Mouse (Mus musculus) heart, embryonic 14.5 days (tissue): Measurements from ENCODE around the gene Krt81. TPM values are rescaled to one million over a fixed set of nuclear protein-coding genes. Genes with fewer than 3 reads are reported as not detected.

Source experiments
- ATAC-seq: fragments of 200-750 bp; cut with Nextera tagmentation; 2 replicates; pipeline ENCODE4 v1.8.0; 2017; ENCODE audit warnings: low read depth, moderate TSS enrichment; ENCODE audit not compliant: insufficient number of reproducible peaks, insufficient read depth, low FRiP score
- H3K27ac ChIP-seq, 2 experiments: fragments of 200-500 bp in 1 of 2; fragments of 300-500 bp in 1 of 2; sonication (generic) in 1 of 2; replicated peaks in 1 of 2; 2 replicates each; pipeline ENCODE4 v1.5.1; 2012 to 2014; ENCODE audit warnings: low read depth in 2 of 2, low read length in 2 of 2, control low read depth in 1 of 2, mild to moderate bottlenecking in 1 of 2, mixed read lengths in 1 of 2; ENCODE audit not compliant: control insufficient read depth in 1 of 2, insufficient read depth in 1 of 2
- H3K27me3 ChIP-seq: fragments of 300-500 bp; sonication (generic); 2 replicates; pipeline ENCODE4 v1.6.1; 2014; ENCODE audit warnings: mild to moderate bottlenecking, low read length, control low read depth; ENCODE audit not compliant: control insufficient read depth, insufficient read depth
- H3K36me3 ChIP-seq: fragments of 300-500 bp; sonication (generic); 2 replicates; pipeline ENCODE4 v1.6.1; 2014; ENCODE audit warnings: mild to moderate bottlenecking, control low read depth, low read length, mixed read lengths; ENCODE audit not compliant: control insufficient read depth, insufficient read depth
- H3K4me1 ChIP-seq, 2 experiments: fragments of 200-500 bp in 1 of 2; fragments of 300-500 bp in 1 of 2; sonication (generic) in 1 of 2; 2 replicates each; pipeline ENCODE4 v1.6.1; 2012 to 2014; ENCODE audit warnings: low read length in 2 of 2, control low read depth in 1 of 2, mixed read lengths in 1 of 2; ENCODE audit not compliant: control insufficient read depth in 2 of 2, insufficient read depth in 2 of 2
- H3K4me2 ChIP-seq: fragments of 300-500 bp; sonication (generic); 2 replicates; pipeline ENCODE4 v1.6.1; 2014; ENCODE audit warnings: mild to moderate bottlenecking, low read length
- H3K4me3 ChIP-seq, 2 experiments: fragments of 200-500 bp in 1 of 2; fragments of 300-500 bp in 1 of 2; sonication (generic) in 1 of 2; 2 replicates each; pipeline ENCODE4 v1.5.1; 2012 to 2014; ENCODE audit warnings: low read length in 2 of 2, mild to moderate bottlenecking in 2 of 2, control low read depth in 1 of 2, low read depth in 1 of 2, moderate library complexity in 1 of 2; ENCODE audit not compliant: control insufficient read depth in 1 of 2, insufficient read depth in 1 of 2
- H3K9ac ChIP-seq: fragments of 300-500 bp; sonication (generic); 2 replicates; pipeline ENCODE4 v1.6.1; 2014; ENCODE audit warnings: mild to moderate bottlenecking, low read length
- H3K9me3 ChIP-seq: fragments of 300-500 bp; sonication (generic); 2 replicates; pipeline ENCODE4 v1.6.1; 2016; ENCODE audit warnings: low read length, control low read depth; ENCODE audit not compliant: control insufficient read depth
- WGBS: fragments of 180-500 bp; shearing (Covaris S2); extraction: QIAGEN DNeasy Blood & Tissue Kit; methylation state at CpG from one replicate; pipeline ENCODE4 v1.1.7; 2014; 5-methylcytosine and 5-hydroxymethylcytosine counted together
- polyA plus RNA-seq: library from polyadenylated mRNA; unstranded; fragments of >200 nt; fragmentation: Nextera tagmentation; extraction: Ambion mirVana; gene quantifications from 2 replicates; pipeline ENCODE4 v1.2.1, GENCODE M21; 2014

Krt81 gene
- polyA plus RNA-seq, 1 experiment from 2014 or later: not detected

DNA sequence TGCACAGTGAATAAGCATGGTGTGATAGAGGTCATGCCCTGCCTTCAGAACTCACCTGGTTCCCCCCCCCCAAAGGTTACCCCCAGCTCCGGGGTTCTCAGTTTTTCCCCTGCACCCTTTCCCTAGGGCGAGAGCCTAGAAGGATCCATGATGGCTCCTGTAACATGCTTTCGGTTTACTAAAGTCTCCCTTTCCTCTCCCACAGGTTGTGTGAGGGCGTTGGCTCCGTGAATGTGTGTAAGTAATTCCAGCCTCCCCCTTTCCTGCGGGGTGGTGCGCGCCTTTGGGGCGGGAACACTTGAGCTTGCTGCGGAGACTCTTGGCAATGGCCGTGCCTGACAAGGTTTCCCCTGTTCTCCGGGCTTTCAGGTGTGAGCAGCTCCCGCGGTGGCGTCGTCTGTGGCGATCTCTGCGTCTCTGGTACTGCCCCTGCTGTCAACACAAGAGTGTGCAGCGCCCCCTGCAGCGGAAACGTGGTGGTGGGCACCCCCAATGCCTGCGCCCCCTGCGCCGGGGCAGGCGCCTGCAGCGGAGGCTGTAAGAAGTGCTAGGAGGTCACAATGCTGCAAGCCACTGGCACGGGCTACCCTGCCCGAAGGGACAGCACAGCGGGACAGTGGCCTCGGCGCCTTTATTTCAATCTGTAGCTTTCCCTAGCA, 15.6 kb upstream of the Krt81 start:
- no peak for ATAC-seq
- Histone ChIP-seq H3K27me3 (peaks cover 26% of the 10 kb centered on the region), H3K9ac (no peak overlapping the region; the same call in 1 of the 2 replicates), H3K9me3 (no peaks in the 10 kb centered on the region), H3K36me3 (no peaks in the 10 kb centered on the region), H3K4me1 (peaks cover 7 to 9% of the 10 kb centered on the region in 2 experiments; a peak in 2 of 4 replicates), H3K27ac (no peak overlapping the region), H3K4me2 (peak overlapping the region; percentile 62), H3K4me3 (peak overlapping the region; percentile 3 to 26; a peak in 3 of 4 replicates)
- WGBS: 9% methylated on average over 31 of the region's 31 CpGs

DNA sequence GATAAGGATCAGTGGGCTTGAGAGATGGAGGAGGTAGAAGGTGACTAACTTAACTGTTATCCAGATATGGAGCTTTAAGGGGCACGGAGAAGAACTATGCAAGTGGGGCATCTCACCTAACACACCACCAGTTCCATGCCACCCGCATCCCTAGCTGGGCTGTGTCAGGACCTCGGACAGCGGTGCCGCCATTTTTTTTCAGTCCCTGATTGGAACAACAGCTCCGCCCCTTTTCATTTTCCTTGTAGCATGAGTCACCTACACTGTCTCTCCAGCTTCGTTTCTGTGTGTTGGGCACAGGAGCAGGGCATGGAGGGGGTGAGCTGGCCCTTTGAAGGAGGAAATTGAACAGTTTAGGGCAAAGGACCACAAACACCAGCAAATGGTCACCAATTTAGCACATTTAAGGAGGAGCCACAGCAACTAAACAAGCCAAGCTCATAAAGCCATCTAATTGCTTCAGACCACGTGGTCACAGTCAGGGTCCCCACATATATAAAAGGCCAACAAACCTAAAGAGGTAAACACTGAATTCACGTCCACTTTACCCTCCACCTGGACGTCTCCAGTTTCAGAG, 9.5 kb upstream of the Krt81 start, which contains the start of gene Krt86:
TSS of gene Krt86 (plus strand) at position 527 of the 577 bp plus-strand sequence.
- Histone ChIP-seq H3K9me3 (no peaks in the 10 kb centered on the region), H3K27ac (no peak within 1 kb of the TSS), H3K9ac (no peak within 1 kb of the TSS), H3K4me1 (no peaks in the 10 kb centered on the region), H3K4me3 (no peak within 1 kb of the TSS), H3K4me2 (no peak within 1 kb of the TSS), H3K36me3 (no peaks in the 10 kb centered on the region), H3K27me3 (peaks cover 6% of the 10 kb centered on the region)
- 21% methylated on average over 10 of the region's 10 CpGs for WGBS
- no peak for ATAC-seq

DNA sequence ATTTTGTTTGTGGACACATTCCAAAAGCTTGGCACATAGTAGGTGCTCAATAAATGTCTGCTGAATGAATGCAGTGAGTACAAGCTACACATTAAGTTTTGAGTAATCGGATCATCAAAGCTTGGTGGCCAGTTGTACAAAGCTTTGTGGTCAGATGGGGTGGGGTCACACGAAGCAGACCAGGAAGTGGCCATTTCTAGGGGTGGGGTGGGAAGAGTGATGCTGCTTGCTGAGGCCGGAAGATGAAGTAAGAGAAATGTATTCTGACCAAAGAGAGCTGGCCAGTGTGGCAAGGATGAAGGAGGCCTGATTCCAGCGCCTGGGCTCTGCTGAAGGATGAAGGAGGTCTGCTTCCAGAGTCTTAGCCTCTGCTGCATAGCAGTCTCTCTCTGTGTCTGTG, 5.5 kb upstream of the Krt81 start:
- 68% methylated on average over 4 of the region's 4 CpGs for WGBS
- H3K9ac ChIP-seq: no peak overlapping the region
- H3K27me3 ChIP-seq: no peaks in the 10 kb centered on the region
- no peaks in the 10 kb centered on the region for H3K9me3 ChIP-seq
- H3K36me3 ChIP-seq: no peaks in the 10 kb centered on the region
- no peak overlapping the region for H3K27ac ChIP-seq
- no peak overlapping the region for H3K4me2 ChIP-seq
- H3K4me1 ChIP-seq: no peaks in the 10 kb centered on the region
- ATAC-seq: no peak
- no peak overlapping the region for H3K4me3 ChIP-seq

DNA sequence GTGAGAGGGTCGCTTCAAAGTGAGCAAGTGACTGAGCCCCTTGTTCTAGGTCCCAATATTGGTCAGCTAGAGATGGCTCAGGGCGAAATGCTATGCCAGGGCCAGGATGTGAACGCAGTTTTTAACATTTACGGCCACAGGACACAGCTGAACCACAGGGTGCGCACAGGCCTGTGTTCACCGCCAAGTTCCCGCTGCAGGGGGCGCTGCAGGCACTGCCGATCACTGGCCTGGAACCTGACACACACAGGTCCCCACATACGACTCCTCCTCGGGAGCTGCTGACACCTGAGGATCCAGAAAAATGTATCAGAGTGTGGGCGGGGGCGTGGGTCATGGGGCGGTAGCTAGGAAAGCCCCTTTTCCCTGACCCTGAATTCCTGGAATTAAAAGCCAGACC, 4.3 kb downstream of the Krt81 start:
- Histone ChIP-seq H3K4me1 (no peaks in the 10 kb centered on the region), H3K27ac (no peak overlapping the region), H3K4me2 (no peak overlapping the region), H3K36me3 (no peaks in the 10 kb centered on the region), H3K9ac (no peak overlapping the region), H3K27me3 (0 out of 2 replicates have a peak, but pooled peaks cover 7% of the 10 kb centered on the region), H3K4me3 (no peak overlapping the region), H3K9me3 (peaks cover 9% of the 10 kb centered on the region; the same call in 1 of the 2 replicates)
- 79% methylated on average over 14 of the region's 14 CpGs for WGBS
- ATAC-seq: no peak

DNA sequence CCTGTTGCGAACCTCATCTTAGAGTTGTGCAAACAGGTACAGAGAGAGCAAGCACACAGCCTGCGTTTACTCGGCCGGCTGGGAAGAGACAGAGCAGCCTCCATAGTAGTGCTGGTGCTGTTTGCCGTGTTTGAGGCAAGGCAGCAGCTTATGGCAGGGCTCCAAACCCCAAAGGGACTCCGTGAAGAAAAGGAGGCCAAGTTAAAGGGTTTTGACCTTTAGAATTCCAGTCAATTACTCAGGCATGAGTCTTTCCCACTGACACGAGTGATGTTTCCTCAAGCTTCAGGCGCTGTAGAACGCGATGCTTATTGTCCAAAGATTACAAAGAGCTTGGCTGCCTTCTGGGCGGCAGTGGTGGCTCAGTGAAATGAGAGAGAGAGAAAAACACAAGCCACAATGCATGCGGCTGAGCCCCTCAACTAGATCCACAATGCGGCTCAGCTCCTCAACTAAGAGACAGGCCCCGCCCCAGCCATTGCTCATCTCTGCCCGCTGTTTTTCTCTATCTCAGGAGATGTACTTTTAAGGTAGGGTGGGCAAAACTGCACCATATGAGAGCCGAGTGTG, 5.1 kb downstream of the Krt81 start:
- Histone ChIP-seq H3K9me3 (peaks cover 9% of the 10 kb centered on the region; the same call in 1 of the 2 replicates), H3K4me1 (no peaks in the 10 kb centered on the region), H3K27ac (no peak overlapping the region), H3K4me2 (no peak overlapping the region), H3K9ac (no peak overlapping the region), H3K4me3 (no peak overlapping the region), H3K36me3 (no peaks in the 10 kb centered on the region), H3K27me3 (0 out of 2 replicates have a peak, but pooled peaks cover 7% of the 10 kb centered on the region)
- ATAC-seq: no peak
- 68% methylated on average over 16 of the region's 16 CpGs for WGBS

DNA sequence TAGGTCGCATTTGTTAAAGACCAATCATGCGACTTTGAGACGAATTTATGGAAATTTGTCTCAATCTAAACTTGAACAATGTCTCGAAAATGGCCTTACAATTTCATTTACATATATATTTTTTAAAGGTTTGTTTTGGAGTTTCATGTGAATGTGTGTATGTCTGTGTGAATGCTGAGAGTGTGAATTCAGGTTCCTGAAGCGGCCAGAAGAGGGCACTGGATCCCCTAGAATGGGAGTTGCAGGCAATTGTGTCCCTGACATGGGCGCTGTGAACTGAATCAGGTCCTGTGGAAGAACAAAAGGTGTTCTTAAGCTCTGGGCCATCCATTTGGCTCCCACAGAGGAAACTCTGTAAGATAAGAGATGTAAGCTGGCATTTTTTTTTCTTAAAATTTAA, 7.7 kb downstream of the Krt81 start:
- H3K36me3 ChIP-seq: no peaks in the 10 kb centered on the region
- WGBS: 84% methylated on average over 6 of the region's 6 CpGs
- ATAC-seq: no peak
- H3K9me3 ChIP-seq: peaks cover 9% of the 10 kb centered on the region; the same call in 1 of the 2 replicates
- no peaks in the 10 kb centered on the region; a peak in 1 of 4 replicates for H3K4me1 ChIP-seq
- H3K4me3 ChIP-seq: no peak overlapping the region
- no peak overlapping the region for H3K4me2 ChIP-seq
- 0 out of 2 replicates have a peak, but pooled peaks cover 3% of the 10 kb centered on the region for H3K27me3 ChIP-seq
- H3K9ac ChIP-seq: no peak overlapping the region
- no peak overlapping the region for H3K27ac ChIP-seq

DNA sequence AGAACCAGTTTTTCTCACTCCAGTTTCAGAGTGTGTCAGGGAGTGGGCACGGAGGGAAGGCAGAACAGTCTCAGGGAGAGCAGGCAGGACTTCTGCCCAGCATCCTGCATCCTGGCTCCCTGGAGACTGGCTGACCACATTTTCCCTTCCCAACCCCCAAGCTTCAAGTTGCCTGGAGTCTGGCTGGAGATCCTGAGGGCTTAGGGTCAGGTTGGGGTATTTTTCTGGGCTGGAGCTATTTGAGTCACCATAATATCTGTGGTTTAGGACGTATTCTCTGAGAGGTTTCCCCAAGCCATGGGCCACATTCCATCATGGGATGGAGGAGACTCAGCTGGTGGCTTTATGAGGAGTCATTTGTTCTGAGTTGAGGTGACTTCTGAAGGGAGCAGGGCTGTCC, 8.3 kb downstream of the Krt81 start:
- ATAC-seq: no peak
- Histone ChIP-seq H3K4me2 (no peak overlapping the region), H3K4me1 (no peaks in the 10 kb centered on the region; a peak in 1 of 4 replicates), H3K36me3 (no peaks in the 10 kb centered on the region), H3K4me3 (no peak overlapping the region), H3K9ac (no peak overlapping the region), H3K27ac (no peak overlapping the region), H3K27me3 (0 out of 2 replicates have a peak, but pooled peaks cover 3% of the 10 kb centered on the region), H3K9me3 (peaks cover 9% of the 10 kb centered on the region; the same call in 1 of the 2 replicates)
- WGBS: 81% methylated on average over 2 of the region's 2 CpGs
